Mouse (Mus musculus) liver, adult 2 months (tissue): ENCODE results near the gene Lrfn3. TPM values are rescaled to one million over a fixed set of nuclear protein-coding genes. Genes with fewer than 3 reads are reported as not detected.
A peak's percentile ranks its signal among the peaks of the same experiment; 100 is the strongest.

Experiments used
- DNase-seq: peaks from one replicate; pipeline ENCODE4 v3.0.0-alpha.2; 2011; ENCODE audit warnings: low read depth, low spot score; ENCODE audit errors: extremely low read depth
- H3K27ac ChIP-seq: fragments of 200-500 bp; replicated peaks from 2 replicates; pipeline ENCODE4 v1.5.1; 2012; ENCODE audit warnings: low read depth, mild to moderate bottlenecking, control low read depth, inconsistent platforms, low read length; ENCODE audit not compliant: insufficient read depth
- H3K27me3 ChIP-seq: fragments of 200-500 bp; 2 replicates; pipeline ENCODE4 v1.6.1; 2012; ENCODE audit warnings: mild to moderate bottlenecking, moderate library complexity, low read length, inconsistent platforms; ENCODE audit not compliant: control insufficient read depth, insufficient read depth
- H3K36me3 ChIP-seq: fragments of 200-500 bp; 2 replicates; pipeline ENCODE4 v1.6.1; 2012; ENCODE audit warnings: low read length, inconsistent platforms; ENCODE audit not compliant: control insufficient read depth, insufficient read depth
- H3K4me1 ChIP-seq: fragments of 200-500 bp; 2 replicates; pipeline ENCODE4 v1.6.1; 2011; ENCODE audit warnings: low read length; ENCODE audit not compliant: control insufficient read depth, insufficient read depth
- H3K4me3 ChIP-seq: fragments of 200-500 bp; 2 replicates; pipeline ENCODE4 v1.5.1; 2011; ENCODE audit warnings: low read depth, mild to moderate bottlenecking, control low read depth, low read length, moderate library complexity; ENCODE audit not compliant: insufficient read depth
- H3K79me2 ChIP-seq: fragments of 200-500 bp; 2 replicates; pipeline ENCODE4 v1.6.1; 2012; ENCODE audit warnings: inconsistent platforms, mild to moderate bottlenecking, low read length, moderate library complexity; ENCODE audit not compliant: control insufficient read depth, insufficient read depth
- H3K9ac ChIP-seq: fragments of 200-500 bp; 2 replicates; pipeline ENCODE4 v1.6.1; 2012; ENCODE audit warnings: low read depth, mild to moderate bottlenecking, control low read depth, inconsistent platforms, low read length
- CTCF ChIP-seq: fragments of 200-500 bp; IDR thresholded peaks from 2 replicates; pipeline ENCODE4 v1.5.1; 2011; ENCODE audit warnings: low read depth, low read length, control low read depth
- POLR2A ChIP-seq: fragments of 200-500 bp; IDR thresholded peaks from 2 replicates; pipeline ENCODE4 v1.6.1; 2011; ENCODE audit warnings: low read length, control low read depth; ENCODE audit not compliant: insufficient read depth; ENCODE audit errors: extremely low read depth
- WGBS: fragments of 180-500 bp; shearing (Covaris S2); methylation state at CpG from one replicate; pipeline ENCODE4 v1.1.7; 2018; 5-methylcytosine and 5-hydroxymethylcytosine counted together
- polyA plus RNA-seq: library from polyadenylated mRNA; depleted of rRNA; stranded (reverse); fragments of >200 nt; gene quantifications from 2 replicates; pipeline ENCODE4 v1.2.3, GENCODE M21; 2012; rRNA removed
- total RNA-seq: library from RNA; depleted of rRNA; stranded (reverse); fragments of >200 nt; gene quantifications from 2 replicates; pipeline ENCODE4 v1.2.3, GENCODE M21; 2014; rRNA removed

Gene Lrfn3
- total RNA-seq: 0.74 and 1.7 TPM in 2 replicates
- 12.9 and 22.2 TPM in 2 replicates for polyA plus RNA-seq

DNA sequence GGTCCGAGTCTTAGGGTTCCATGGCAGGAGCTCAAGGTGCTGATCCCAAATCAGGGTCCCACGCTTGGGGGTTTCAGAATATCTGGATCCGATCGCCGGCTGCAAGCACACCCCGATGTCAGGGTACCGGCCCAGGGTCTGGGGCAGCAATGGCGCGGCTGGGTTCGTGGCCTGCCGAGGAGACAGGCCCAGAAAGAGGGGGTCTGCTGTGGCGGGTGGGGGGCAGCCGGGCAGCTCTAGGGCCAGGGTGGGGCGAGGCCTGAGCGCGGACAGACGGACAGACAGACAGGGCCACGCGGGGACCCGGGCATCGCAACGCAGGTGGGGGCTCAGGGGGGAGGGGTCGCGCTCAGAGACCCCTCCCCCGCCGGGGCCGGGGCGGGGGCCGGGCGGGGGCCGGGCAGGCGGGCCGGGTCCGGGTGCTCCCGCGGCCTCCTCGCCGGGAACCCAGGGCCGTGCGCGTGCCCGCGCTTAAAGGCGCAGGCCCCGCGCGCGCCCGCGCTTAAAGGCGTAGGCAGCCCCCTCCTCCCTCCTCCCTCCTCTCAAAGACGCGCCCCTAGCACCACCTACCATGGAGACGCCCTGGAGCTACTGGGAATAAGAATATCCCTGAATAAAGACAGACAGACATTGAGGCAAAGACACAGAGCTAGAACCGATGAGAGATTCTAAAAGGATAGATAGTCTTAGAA is at the start of gene Lrfn3:
TSS of gene Lrfn3 (minus strand) at position 121 of the 692 bp plus-strand sequence.
- peak within 1 kb of the TSS; percentile 80 for H3K9ac ChIP-seq
- DNase-seq: peak; percentile 30
- H3K27me3 ChIP-seq: no peaks in the 10 kb centered on the region
- H3K4me1 ChIP-seq: peaks cover 23% of the 10 kb centered on the region
- H3K27ac ChIP-seq: peak within 1 kb of the TSS; percentile 39; the same call in 1 of the 2 replicates
- TF ChIP-seq POLR2A (no peak), CTCF (no peak)
- 4% methylated on average over 45 of the region's 55 CpGs for WGBS
- H3K4me3 ChIP-seq: peak within 1 kb of the TSS; percentile 76
- no peaks in the 10 kb centered on the region for H3K36me3 ChIP-seq
- H3K79me2 ChIP-seq: no peaks in the 10 kb centered on the region

DNA sequence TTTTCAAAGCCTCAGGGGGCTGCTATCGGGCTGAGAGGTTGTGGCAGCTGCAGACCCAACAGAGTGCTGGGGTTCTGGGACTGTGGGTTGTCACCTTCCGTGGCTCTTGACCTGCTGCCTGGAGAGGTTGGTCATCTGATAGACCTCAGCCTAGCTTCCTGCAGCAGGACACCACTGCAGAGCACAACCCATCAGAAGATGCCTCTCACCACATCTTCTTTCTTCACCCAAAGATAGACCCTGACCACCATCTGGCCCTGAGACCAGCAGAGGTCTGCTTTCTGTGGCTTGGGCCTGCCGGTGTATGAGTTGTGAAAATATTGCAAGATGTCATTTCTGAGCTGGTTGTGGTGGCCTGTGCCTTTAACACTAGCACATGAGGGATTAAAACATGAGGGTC is 48.5 kb upstream of the Lrfn3 start:
- Histone ChIP-seq H3K4me3 (no peak overlapping the region), H3K36me3 (no peaks in the 10 kb centered on the region), H3K79me2 (no peaks in the 10 kb centered on the region), H3K4me1 (no peaks in the 10 kb centered on the region), H3K27ac (no peak overlapping the region), H3K27me3 (no peaks in the 10 kb centered on the region), H3K9ac (no peak overlapping the region)
- no peak for TF ChIP-seq CTCF
- TF ChIP-seq POLR2A: no peak
- no peak for DNase-seq
- 86% methylated on average over 3 of the region's 3 CpGs for WGBS

DNA sequence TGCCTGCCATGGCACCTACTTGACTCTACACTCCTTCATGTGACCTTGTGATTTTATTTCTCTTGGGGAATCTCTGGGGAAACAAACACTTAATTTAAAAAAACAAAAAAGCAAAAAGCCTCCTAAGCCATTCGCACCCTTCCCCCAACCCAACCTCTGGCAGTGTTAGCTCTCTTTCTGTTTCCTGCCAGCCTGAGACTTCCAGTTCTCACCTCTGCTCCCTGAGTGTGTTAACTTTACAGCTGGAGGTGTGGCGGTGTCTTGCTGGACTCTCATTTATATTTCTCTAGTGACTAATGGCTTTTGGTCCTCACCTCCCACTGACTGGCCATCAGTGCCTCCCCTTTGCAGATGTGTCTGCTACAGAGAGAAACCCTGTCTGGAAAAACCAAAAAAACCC is 47.2 kb upstream of the Lrfn3 start:
- TF ChIP-seq CTCF: no peak
- no peak for TF ChIP-seq POLR2A
- Histone ChIP-seq H3K27ac (no peak overlapping the region), H3K4me3 (no peak overlapping the region), H3K36me3 (no peaks in the 10 kb centered on the region), H3K79me2 (no peaks in the 10 kb centered on the region), H3K27me3 (no peaks in the 10 kb centered on the region), H3K9ac (no peak overlapping the region), H3K4me1 (no peaks in the 10 kb centered on the region)
- 71% methylated on average over 2 of the region's 2 CpGs for WGBS
- DNase-seq: no peak

DNA sequence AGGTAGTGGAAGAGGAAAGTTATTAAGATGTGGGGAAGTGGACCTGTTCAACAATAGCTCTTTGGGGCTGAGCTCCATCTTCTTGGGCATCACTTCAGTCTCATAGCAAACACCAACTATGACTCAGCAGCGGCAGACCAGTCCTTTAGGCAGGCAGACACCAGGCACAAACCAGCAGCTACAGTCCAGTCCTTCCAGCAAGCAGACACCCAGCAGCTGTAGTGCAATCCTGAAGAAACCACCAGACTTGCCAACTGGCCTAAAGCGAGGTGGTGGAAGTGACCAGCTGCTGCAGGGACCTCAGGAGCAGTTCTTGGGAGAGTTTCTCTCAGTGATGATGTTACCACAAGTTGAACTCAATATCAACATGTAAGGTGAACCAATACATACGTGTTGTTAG is 46.1 kb upstream of the Lrfn3 start:
- Histone ChIP-seq H3K4me3 (no peak overlapping the region), H3K79me2 (no peaks in the 10 kb centered on the region), H3K9ac (no peak overlapping the region), H3K27me3 (no peaks in the 10 kb centered on the region), H3K36me3 (no peaks in the 10 kb centered on the region), H3K27ac (no peak overlapping the region), H3K4me1 (no peaks in the 10 kb centered on the region)
- WGBS: 90% methylated on average over 3 of the region's 3 CpGs
- no peak for TF ChIP-seq CTCF
- TF ChIP-seq POLR2A: no peak
- DNase-seq: no peak

DNA sequence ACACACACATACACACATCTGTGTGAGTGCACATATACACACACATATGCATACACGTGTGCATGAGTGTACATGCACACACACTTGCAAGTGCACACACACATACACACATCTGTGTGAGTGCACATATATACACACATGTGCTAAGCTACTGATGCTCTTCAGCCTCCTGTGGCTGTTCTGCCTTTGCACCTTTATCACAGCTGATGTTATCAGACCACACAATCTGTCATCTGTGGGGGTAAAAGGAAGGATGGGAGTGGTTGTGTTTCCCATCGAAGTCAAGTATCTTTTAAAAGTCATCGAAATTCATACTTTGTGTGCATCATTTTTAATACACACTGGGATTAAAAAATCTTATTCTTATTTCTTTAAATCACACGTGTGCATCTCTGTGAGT is 39.8 kb upstream of the Lrfn3 start:
- H3K27ac ChIP-seq: no peak overlapping the region
- no peak overlapping the region for H3K9ac ChIP-seq
- no peak for DNase-seq
- WGBS: 69% methylated on average over 4 of the region's 4 CpGs
- no peaks in the 10 kb centered on the region for H3K27me3 ChIP-seq
- TF ChIP-seq CTCF (no peak), POLR2A (no peak)
- H3K4me1 ChIP-seq: no peaks in the 10 kb centered on the region
- H3K4me3 ChIP-seq: no peak overlapping the region
- H3K36me3 ChIP-seq: no peaks in the 10 kb centered on the region
- no peaks in the 10 kb centered on the region for H3K79me2 ChIP-seq

DNA sequence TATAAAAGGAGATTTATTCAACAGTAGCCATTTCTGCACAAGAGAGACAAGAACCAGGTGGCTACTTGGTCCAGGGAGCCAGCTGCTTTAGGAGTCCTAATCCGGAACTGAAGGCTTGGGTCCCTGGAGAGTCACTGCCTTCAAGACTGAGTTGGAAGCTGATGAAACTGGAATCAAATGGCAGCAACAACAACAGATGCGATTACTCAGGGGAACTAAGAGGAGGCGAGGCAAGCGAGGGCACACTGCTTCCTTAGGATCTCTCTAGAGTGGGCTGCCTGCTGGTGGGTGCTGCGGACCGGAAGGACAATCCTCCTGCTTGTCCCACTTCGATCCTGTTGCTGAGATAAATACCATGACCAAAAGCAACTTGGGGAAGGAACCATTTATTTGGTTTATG is 37.1 kb upstream of the Lrfn3 start:
- H3K9ac ChIP-seq: no peak overlapping the region
- TF ChIP-seq POLR2A (no peak), CTCF (no peak)
- H3K36me3 ChIP-seq: no peaks in the 10 kb centered on the region
- 71% methylated on average over 7 of the region's 7 CpGs for WGBS
- no peak overlapping the region for H3K4me3 ChIP-seq
- H3K4me1 ChIP-seq: no peaks in the 10 kb centered on the region
- no peak for DNase-seq
- H3K79me2 ChIP-seq: no peaks in the 10 kb centered on the region
- no peaks in the 10 kb centered on the region for H3K27me3 ChIP-seq
- no peak overlapping the region for H3K27ac ChIP-seq
